Mouse (Mus musculus) forebrain, embryonic 16.5 days (tissue): ENCODE measurements at regions not wholly inside any gene's neighbourhood (a gene's known extent, or its start where the extent isn't known, plus 50 kb on each side); places are given as distances from the start of the nearest gene placed in this dataset.
A peak's percentile ranks its signal among the peaks of the same experiment; 100 is the strongest.

Experiments used
- ATAC-seq: fragments of 200-750 bp; cut with Nextera tagmentation; 2 replicates; pipeline ENCODE4 v1.8.0; 2017; ENCODE audit warnings: mild to moderate bottlenecking, moderate library complexity
- H3K27ac ChIP-seq: fragments of 300-500 bp; sonication (generic); 2 replicates; pipeline ENCODE4 v1.5.1; 2014; ENCODE audit warnings: low read length, control low read depth
- H3K27me3 ChIP-seq: fragments of 300-500 bp; sonication (generic); replicated peaks from 2 replicates; pipeline ENCODE4 v1.6.1; 2014; ENCODE audit warnings: low read length; ENCODE audit not compliant: control insufficient read depth, insufficient read depth
- H3K36me3 ChIP-seq: fragments of 300-500 bp; sonication (generic); 2 replicates; pipeline ENCODE4 v1.6.1; 2014; ENCODE audit not compliant: control insufficient read depth, insufficient read depth
- H3K4me1 ChIP-seq: fragments of 300-500 bp; sonication (generic); replicated peaks from 2 replicates; pipeline ENCODE4 v1.6.1; 2014; ENCODE audit warnings: low read length; ENCODE audit not compliant: control insufficient read depth, insufficient read depth
- H3K4me2 ChIP-seq: fragments of 300-500 bp; sonication (generic); 2 replicates; pipeline ENCODE4 v1.6.1; 2014; ENCODE audit warnings: mild to moderate bottlenecking, low read length, control low read depth
- H3K4me3 ChIP-seq: fragments of 300-500 bp; sonication (generic); replicated peaks from 2 replicates; pipeline ENCODE4 v1.5.1; 2014; ENCODE audit warnings: mild to moderate bottlenecking, low read length, control low read depth
- H3K9ac ChIP-seq: fragments of 300-500 bp; sonication (generic); replicated peaks from 2 replicates; pipeline ENCODE4 v1.6.1; 2014; ENCODE audit warnings: low read depth, low read length, control low read depth
- H3K9me3 ChIP-seq: fragments of 300-500 bp; sonication (generic); 2 replicates; pipeline ENCODE4 v1.6.1; 2016; ENCODE audit warnings: low read length; ENCODE audit not compliant: control insufficient read depth
- WGBS: fragments of 180-500 bp; shearing (Covaris S2); extraction: QIAGEN DNeasy Blood & Tissue Kit; methylation state at CpG from one replicate; pipeline ENCODE4 v1.1.7; 2014; 5-methylcytosine and 5-hydroxymethylcytosine counted together

- WGBS: 86% methylated on average over 9 of the region's 9 CpGs
Observed at GRCm38 (mm10) chr7:123059718-123060337, 63.9 kb upstream of the Tnrc6a start.

GRCm38 (mm10) chr7:123063264-123064011 lies 60.2 kb upstream of the Tnrc6a start:
- Histone ChIP-seq H3K36me3 (no peaks in the 10 kb centered on the region), H3K9ac (no peak overlapping the region), H3K9me3 (no peaks in the 10 kb centered on the region; the same call in 1 of the 2 replicates), H3K4me2 (no peak overlapping the region), H3K27me3 (peaks cover 6% of the 10 kb centered on the region), H3K4me3 (no peak overlapping the region), H3K27ac (no peak overlapping the region), H3K4me1 (peaks cover 20% of the 10 kb centered on the region)
- 32% methylated on average over 13 of the region's 13 CpGs for WGBS
- ATAC-seq: no peak

More at GRCm38 (mm10) chr7:123059718-123060337, 63.9 kb upstream of the Tnrc6a start:
- H3K36me3 ChIP-seq: no peaks in the 10 kb centered on the region
- no peak overlapping the region for H3K9ac ChIP-seq
- no peak for ATAC-seq
- no peak overlapping the region for H3K4me2 ChIP-seq
- no peaks in the 10 kb centered on the region for H3K9me3 ChIP-seq
- no peak overlapping the region for H3K27ac ChIP-seq
- H3K4me3 ChIP-seq: no peak overlapping the region
- peaks cover 9% of the 10 kb centered on the region; the same call in 1 of the 2 replicates for H3K4me1 ChIP-seq
- peaks cover 3% of the 10 kb centered on the region; the same call in 1 of the 2 replicates for H3K27me3 ChIP-seq

DNA sequence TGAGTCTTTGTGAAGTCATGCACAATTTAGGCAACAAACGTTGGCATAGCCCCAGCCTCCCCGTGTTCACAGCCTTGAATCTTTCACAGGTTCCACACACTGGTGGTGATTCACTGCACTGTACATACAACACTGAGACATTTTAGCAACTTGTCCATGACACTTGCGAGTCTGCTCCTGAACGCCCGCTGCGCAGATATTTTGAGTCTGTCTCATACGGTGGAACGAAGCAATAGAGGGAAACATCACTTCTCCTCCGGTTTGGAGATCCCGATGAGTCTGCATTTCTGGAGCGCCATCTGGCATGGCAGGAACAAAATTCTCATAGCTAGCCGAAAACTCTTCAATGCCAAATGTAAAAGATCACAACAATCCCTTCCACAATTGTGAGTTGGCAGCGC lies 57.7 kb upstream of the Tnrc6a start:
- Histone ChIP-seq H3K27me3 (peaks cover 9% of the 10 kb centered on the region), H3K4me3 (no peak overlapping the region), H3K36me3 (no peaks in the 10 kb centered on the region), H3K9ac (no peak overlapping the region), H3K27ac (peak overlapping the region; percentile 15; the same call in 1 of the 2 replicates), H3K9me3 (no peaks in the 10 kb centered on the region; the same call in 1 of the 2 replicates), H3K4me1 (peaks cover 29% of the 10 kb centered on the region), H3K4me2 (no peak overlapping the region)
- peak; percentile 59 for ATAC-seq
- WGBS: 55% methylated on average over 13 of the region's 13 CpGs

- ATAC-seq: no peak
- no peak overlapping the region for H3K27ac ChIP-seq
- WGBS: 94% methylated on average over 1 of the region's 1 CpGs
Observed at GRCm38 (mm10) chr7:123067396-123067795, 56.3 kb upstream of the Tnrc6a start.

GRCm38 (mm10) chr7:123068241-123068640 lies 55.4 kb upstream of the Tnrc6a start:
- Histone ChIP-seq H3K4me2 (no peak overlapping the region), H3K27ac (no peak overlapping the region), H3K4me1 (peaks cover 24% of the 10 kb centered on the region), H3K36me3 (no peaks in the 10 kb centered on the region), H3K9me3 (no peaks in the 10 kb centered on the region; the same call in 1 of the 2 replicates), H3K27me3 (peaks cover 8% of the 10 kb centered on the region; the same call in 1 of the 2 replicates), H3K4me3 (no peak overlapping the region), H3K9ac (no peak overlapping the region)
- ATAC-seq: 0 out of 2 replicates have a peak, but pooled peaks have one; percentile 1
- 33% methylated on average over 1 of the region's 1 CpGs for WGBS

More at GRCm38 (mm10) chr7:123067396-123067795, 56.3 kb upstream of the Tnrc6a start:
- no peak overlapping the region for H3K9ac ChIP-seq
- no peak overlapping the region for H3K4me2 ChIP-seq
- H3K27me3 ChIP-seq: peaks cover 8% of the 10 kb centered on the region
- H3K4me3 ChIP-seq: no peak overlapping the region
- H3K36me3 ChIP-seq: no peaks in the 10 kb centered on the region
- H3K9me3 ChIP-seq: no peaks in the 10 kb centered on the region; the same call in 1 of the 2 replicates
- peaks cover 29% of the 10 kb centered on the region for H3K4me1 ChIP-seq

- peak overlapping the region; percentile 2; the same call in 1 of the 2 replicates for H3K4me2 ChIP-seq
- no peaks in the 10 kb centered on the region for H3K36me3 ChIP-seq
- H3K9ac ChIP-seq: no peak overlapping the region
- H3K27me3 ChIP-seq: peaks cover 8% of the 10 kb centered on the region; the same call in 1 of the 2 replicates
- ATAC-seq: peak; percentile 85
- WGBS: 4% methylated on average over 9 of the region's 9 CpGs
- H3K9me3 ChIP-seq: no peaks in the 10 kb centered on the region; the same call in 1 of the 2 replicates
- peaks cover 20% of the 10 kb centered on the region for H3K4me1 ChIP-seq
- H3K4me3 ChIP-seq: no peak overlapping the region
- H3K27ac ChIP-seq: peak overlapping the region; percentile 42; the same call in 1 of the 2 replicates
Observed at GRCm38 (mm10) chr7:123068715-123069273, 54.9 kb upstream of the Tnrc6a start.

- H3K27ac ChIP-seq: peak overlapping the region; percentile 42; the same call in 1 of the 2 replicates
- H3K9ac ChIP-seq: no peak overlapping the region
- no peak overlapping the region for H3K4me3 ChIP-seq
- H3K9me3 ChIP-seq: no peaks in the 10 kb centered on the region; the same call in 1 of the 2 replicates
- ATAC-seq: peak; percentile 18
- H3K27me3 ChIP-seq: peaks cover 11% of the 10 kb centered on the region; the same call in 1 of the 2 replicates
- H3K36me3 ChIP-seq: no peaks in the 10 kb centered on the region
- 0% methylated on average over 4 of the region's 4 CpGs for WGBS
- H3K4me2 ChIP-seq: no peak overlapping the region
- H3K4me1 ChIP-seq: peaks cover 20% of the 10 kb centered on the region
Observed at GRCm38 (mm10) chr7:123069280-123069679, 54.4 kb upstream of the Tnrc6a start.

DNA sequence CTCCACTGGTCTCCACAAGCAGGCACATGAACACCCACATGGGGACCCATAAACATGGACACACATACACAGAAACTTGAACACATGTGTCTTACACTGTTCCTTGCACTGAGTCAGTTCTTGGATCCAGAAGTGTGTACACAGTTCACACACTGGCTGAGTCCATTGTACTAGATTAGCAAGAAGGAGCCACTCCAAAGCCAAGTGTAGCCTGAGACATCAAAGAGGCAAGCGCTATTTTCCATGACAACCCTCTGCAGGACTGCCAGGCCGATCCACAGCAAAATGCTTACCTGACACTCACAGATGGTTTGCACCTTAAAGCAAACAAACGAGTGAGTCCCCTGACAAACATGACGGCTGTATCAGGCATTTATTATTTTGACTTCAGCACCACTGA lies 52.8 kb upstream of the Tnrc6a start:
- peaks cover 11% of the 10 kb centered on the region; the same call in 1 of the 2 replicates for H3K27me3 ChIP-seq
- no peak overlapping the region for H3K9ac ChIP-seq
- no peak for ATAC-seq
- H3K9me3 ChIP-seq: no peaks in the 10 kb centered on the region; the same call in 1 of the 2 replicates
- H3K4me2 ChIP-seq: no peak overlapping the region
- no peak overlapping the region for H3K4me3 ChIP-seq
- H3K4me1 ChIP-seq: peaks cover 14% of the 10 kb centered on the region
- no peaks in the 10 kb centered on the region for H3K36me3 ChIP-seq
- WGBS: 60% methylated on average over 4 of the region's 4 CpGs
- no peak overlapping the region for H3K27ac ChIP-seq
